Mouse (Mus musculus): ENCODE data around the gene Gpr180.

- TF ChIP-seq CTCF (IDR thresholded peaks at IDR 0.05; ENCODE audit: borderline replicate concordance, control insufficient read depth, extremely low read depth, insufficient read depth, low read length, poor library complexity) (no peak), POLR2A (IDR thresholded peaks at IDR 0.05; ENCODE audit: control insufficient read depth, extremely low read depth, insufficient read depth, low read length, poor library complexity) (no peak)
These were observed 47.6 kb upstream of the Gpr180 start for GRCm38 (mm10) chr14:118089215-118089805.
